In the genomic region with DNA sequence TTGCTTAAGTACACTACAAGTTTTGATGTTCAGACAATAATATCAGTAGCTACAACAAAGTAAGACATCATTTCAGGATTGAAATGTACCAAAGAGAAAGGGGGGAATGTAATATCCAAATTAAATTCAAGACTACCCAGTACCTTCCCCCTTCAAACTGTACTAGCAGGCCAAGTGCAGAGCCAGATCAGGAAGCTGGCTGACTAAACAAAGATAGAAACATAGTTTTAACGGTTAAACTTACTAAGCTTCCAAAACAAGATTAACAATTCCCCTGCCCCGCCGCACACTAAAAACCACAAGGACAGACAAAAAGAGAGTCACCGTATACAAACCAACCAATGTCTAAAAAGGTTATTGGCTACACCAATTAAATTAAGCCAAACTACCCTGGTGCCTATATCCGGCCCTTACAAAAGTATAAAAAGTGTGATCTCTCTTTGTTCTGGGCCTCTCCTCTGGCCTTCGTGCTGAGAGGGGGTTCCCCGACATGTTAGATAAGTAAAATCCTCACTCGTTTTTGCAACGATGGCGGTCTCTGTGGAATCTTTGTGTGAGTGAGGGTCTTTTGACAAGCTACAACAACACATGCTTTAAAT, we compare ENCODE assay signal across 22 mouse cellular contexts. TPM values are rescaled to one million over a fixed set of nuclear protein-coding genes. Genes with fewer than 3 reads are reported as not detected.
DNase-seq lines count a peak whose midpoint lies in the region; ATAC-seq lines count a peak whose summit lies in the region.
"Had no signal": no experiment of that assay in that cellular context is flagged by ENCODE, and none has a peak within 500 bp of the region (broad histone marks: within the 10 kb centered on the region; RNA-seq: fewer than 3 reads in every experiment).

No protein-coding gene starts in this region.

- no peak overlapping the region for H3K9ac ChIP-seq in heart, embryonic 12.5 days
- H3K9ac ChIP-seq: embryonic facial prominence, embryonic 12.5 days; forebrain, embryonic 13.5 days; forebrain, embryonic 15.5 days; forebrain, postnatal 0 days had no signal

- no peaks in the 10 kb centered on the region for H3K9me3 ChIP-seq in heart, embryonic 12.5 days (replicated peaks)
- H3K9me3 ChIP-seq: embryonic facial prominence, embryonic 10.5 days; embryonic facial prominence, embryonic 12.5 days; forebrain, embryonic 13.5 days; forebrain, embryonic 15.5 days had no signal

- ATAC-seq in heart, embryonic 12.5 days (ENCODE audit: insufficient number of reproducible peaks, low FRiP score) = no peak
- peak; percentile 35 for ATAC-seq in CD4-positive, CD25-positive, alpha-beta regulatory T cell, adult 4 months
- ATAC-seq: forebrain, embryonic 13.5 days; forebrain, embryonic 15.5 days; forebrain, postnatal 0 days had no signal

- 74% methylated on average over 10 of the region's 10 CpGs for WGBS in heart, embryonic 12.5 days

- no peak overlapping the region for H3K4me3 ChIP-seq in heart, embryonic 12.5 days
- H3K4me3 ChIP-seq: embryonic facial prominence, embryonic 10.5 days; embryonic facial prominence, embryonic 12.5 days; forebrain, embryonic 13.5 days; forebrain, embryonic 15.5 days had no signal

- no peaks in the 10 kb centered on the region for H3K4me1 ChIP-seq in heart, embryonic 12.5 days (replicated peaks)
- H3K4me1 ChIP-seq: embryonic facial prominence, embryonic 10.5 days; embryonic facial prominence, embryonic 12.5 days; forebrain, embryonic 13.5 days; forebrain, embryonic 15.5 days had no signal

- peaks cover 9% of the 10 kb centered on the region for H3K27me3 ChIP-seq in heart, embryonic 12.5 days (replicated peaks)
- H3K27me3 ChIP-seq: embryonic facial prominence, embryonic 12.5 days; forebrain, embryonic 13.5 days; forebrain, embryonic 15.5 days had no signal

- peak; percentile 72 for DNase-seq in heart, adult 11 months
- DNase-seq in CD4-positive helper T cell, adult 2 months (ENCODE audit: low read depth, low spot score) = peak; percentile 11
- DNase-seq in MEL-GATA-1-ER (ENCODE audit: extremely low read depth, low read depth) = peak; percentile 97
- no peak for DNase-seq in urinary bladder, postnatal 25 days (ENCODE audit: low spot score)
- DNase-seq in adrenal gland, adult 8-10 months = no peak
- no peak for DNase-seq in layer of hippocampus, adult 9-11 months
- DNase-seq: adrenal gland, adult 2 months; adrenal gland, postnatal 14 days; adrenal gland, postnatal 36 days; B cell, adult 2 months; cerebellum, adult 11-12 months; cerebellum, adult 2 months; cerebellum, adult 9-10 months; cerebellum, postnatal 10 days; cerebellum, postnatal 25 days; forebrain, postnatal 0 days had no signal

- no peaks in the 10 kb centered on the region for H3K36me3 ChIP-seq in heart, embryonic 12.5 days
- H3K36me3 ChIP-seq: embryonic facial prominence, embryonic 10.5 days; embryonic facial prominence, embryonic 12.5 days; forebrain, embryonic 15.5 days had no signal

- H3K27ac ChIP-seq in heart, embryonic 12.5 days (ENCODE audit: poor library complexity, severe bottlenecking) = no peak overlapping the region
- H3K27ac ChIP-seq: embryonic facial prominence, embryonic 10.5 days; embryonic facial prominence, embryonic 12.5 days; forebrain, embryonic 13.5 days; forebrain, embryonic 15.5 days had no signal

- H3K4me2 ChIP-seq in heart, embryonic 12.5 days = no peak overlapping the region
- H3K4me2 ChIP-seq: embryonic facial prominence, embryonic 12.5 days; forebrain, embryonic 13.5 days; forebrain, embryonic 15.5 days had no signal

RNA-seq across cellular contexts. Expression of a gene that starts 26.7 kb away (rescaled TPM):
- 2.0 and 2.1 TPM in 2 replicates for polyA plus RNA-seq in heart, embryonic 12.5 days (2016; fragmentation: Nextera tagmentation; extraction: Ambion mirVana)
- not detected for polyA plus RNA-seq in CD4-positive, CD25-positive, alpha-beta regulatory T cell, adult 4 months (2017; shearing (Covaris generic))
- total RNA-seq in adrenal gland, adult 8-10 months (2022) = 10 to 100 TPM in 2 of 4 experiments, 1 to 10 TPM in 2; 5.1 to 13.1 (median 8.4) TPM

RNA-seq across cellular contexts. Expression of a gene that starts 56.2 kb away (rescaled TPM):
- polyA plus RNA-seq in heart, embryonic 12.5 days (2016; fragmentation: Nextera tagmentation; extraction: Ambion mirVana) = 24.5 and 26.9 TPM in 2 replicates
- 1 to 10 TPM; 1.5 to 3.3 TPM for polyA plus RNA-seq in CD4-positive, CD25-positive, alpha-beta regulatory T cell, adult 4 months (2017; shearing (Covaris generic))
- total RNA-seq in adrenal gland, adult 8-10 months (2022) = 1 to 10 TPM in 3 of 4 experiments, under 1 TPM in 1; 0.87 to 1.8 (median 1.5) TPM

Comparison
In these comparisons a context has a peak if more than half of its experiments do, and no peak if none do; other contexts are left out.
1. DNase-seq: peak in heart, adult 11 months (single experiment), CD4-positive helper T cell, adult 2 months (single experiment) and MEL-GATA-1-ER (single experiment); none in urinary bladder, postnatal 25 days (single experiment), adrenal gland, adult 8-10 months (single experiment) and layer of hippocampus, adult 9-11 months (single experiment).